ENCODE assay signal across 11 mouse cellular contexts in the genomic region with DNA sequence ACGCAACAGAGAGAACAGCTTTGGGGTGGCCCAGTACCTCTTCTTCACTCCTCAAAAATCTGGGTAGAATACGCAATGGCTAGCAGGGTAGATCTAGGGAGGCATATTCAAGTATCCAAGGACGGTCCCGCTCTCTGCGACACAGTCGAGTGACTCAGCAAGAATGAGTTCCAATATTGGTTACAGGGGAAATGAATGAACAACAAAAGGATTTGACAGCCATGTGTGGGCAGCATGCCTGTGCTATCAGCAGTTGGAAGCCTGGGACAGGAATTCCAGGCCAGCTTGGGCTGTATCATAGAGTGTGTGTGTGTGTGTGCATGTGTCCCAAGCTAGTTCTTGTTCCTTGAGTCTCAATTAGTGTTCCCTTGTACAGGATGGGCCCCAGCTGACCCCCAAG.
DNase-seq lines count a peak whose midpoint lies in the region; ATAC-seq lines count a peak whose summit lies in the region.
"Had no signal": no experiment of that assay in that cellular context is flagged by ENCODE, and none has a peak within 500 bp of the region (broad histone marks: within the 10 kb centered on the region; RNA-seq: fewer than 3 reads in every experiment).

No protein-coding gene starts in this region.

- peaks cover 50% of the 10 kb centered on the region for H3K4me1 ChIP-seq in heart, embryonic 10.5 days
- H3K4me1 ChIP-seq in kidney, embryonic 15.5 days, result peaks cover 45% of the 10 kb centered on the region
- H3K4me1 ChIP-seq: embryonic facial prominence, embryonic 12.5 days had no signal

- 62% methylated on average over 6 of the region's 6 CpGs for WGBS in heart, embryonic 10.5 days
- WGBS in kidney, embryonic 15.5 days, result 76% methylated on average over 6 of the region's 6 CpGs

- ATAC-seq in activated CD4-positive, CD25-positive, alpha-beta regulatory T cell, adult 4 months, result no peak
- no peak for ATAC-seq in kidney, embryonic 15.5 days (replicated peaks; ENCODE audit: low FRiP score)

- peak overlapping the region; percentile 69 for H3K27ac ChIP-seq in heart, embryonic 10.5 days
- H3K27ac ChIP-seq in kidney, embryonic 15.5 days, result no peak overlapping the region
- H3K27ac ChIP-seq: embryonic facial prominence, embryonic 12.5 days; liver, embryonic 14.5 days had no signal

- H3K4me3 ChIP-seq in heart, embryonic 10.5 days, result no peak overlapping the region
- no peak overlapping the region for H3K4me3 ChIP-seq in kidney, embryonic 15.5 days (replicated peaks)
- H3K4me3 ChIP-seq: embryonic facial prominence, embryonic 12.5 days had no signal

- no peaks in the 10 kb centered on the region for H3K9me3 ChIP-seq in heart, embryonic 10.5 days
- no peaks in the 10 kb centered on the region for H3K9me3 ChIP-seq in kidney, embryonic 15.5 days (replicated peaks)
- H3K9me3 ChIP-seq: embryonic facial prominence, embryonic 12.5 days had no signal

- no peaks in the 10 kb centered on the region for H3K36me3 ChIP-seq in heart, embryonic 10.5 days
- no peaks in the 10 kb centered on the region for H3K36me3 ChIP-seq in kidney, embryonic 15.5 days
- H3K36me3 ChIP-seq: embryonic facial prominence, embryonic 12.5 days had no signal

- no peak overlapping the region for H3K9ac ChIP-seq in kidney, embryonic 15.5 days
- H3K9ac ChIP-seq: embryonic facial prominence, embryonic 12.5 days; liver, embryonic 14.5 days had no signal

- no peak overlapping the region for H3K4me2 ChIP-seq in kidney, embryonic 15.5 days
- H3K4me2 ChIP-seq: embryonic facial prominence, embryonic 12.5 days had no signal

- DNase-seq in Muller cell, postnatal 12 days (ENCODE audit: inconsistent ontology term), result peak; percentile 83
- peak; percentile 61 to 65 for DNase-seq in adrenal gland, postnatal 36 days
- no peak for DNase-seq in heart, embryonic 10.5 days (ENCODE audit: low spot score)
- peak; percentile 69 to 83 for DNase-seq in layer of hippocampus, postnatal 14 days (ENCODE audit: low spot score in 2 of 2)
- no peak for DNase-seq in embryo, embryonic 9.5 days (ENCODE audit: extremely low spot score)
- DNase-seq in thymus, postnatal 36 days, result no peak
- DNase-seq: thymus, adult 2 months had no signal

- H3K27me3 ChIP-seq in heart, embryonic 10.5 days (ENCODE audit: insufficient read depth, poor library complexity, severe bottlenecking), result no peaks in the 10 kb centered on the region
- H3K27me3 ChIP-seq in kidney, embryonic 15.5 days, result no peaks in the 10 kb centered on the region
- H3K27me3 ChIP-seq: embryonic facial prominence, embryonic 12.5 days had no signal

Comparison
In these comparisons a context has a peak if more than half of its experiments do, and no peak if none do; other contexts are left out.
1. DNase-seq: peak in Muller cell, postnatal 12 days (single experiment), adrenal gland, postnatal 36 days (2 of 2) and layer of hippocampus, postnatal 14 days (2 of 2); none in heart, embryonic 10.5 days (single experiment), embryo, embryonic 9.5 days (single experiment) and thymus, postnatal 36 days (0 of 2).